Mouse (Mus musculus) hindbrain, embryonic 12.5 days (tissue): ENCODE results near the gene Mccc1. TPM values are rescaled to one million over a fixed set of nuclear protein-coding genes. Genes with fewer than 3 reads are reported as not detected.

Source experiments
- ATAC-seq: fragments of 200-750 bp; cut with Nextera tagmentation; 2 replicates; pipeline ENCODE4 v1.8.0; 2017; ENCODE audit warnings: moderate TSS enrichment; ENCODE audit not compliant: low FRiP score
- H3K27ac ChIP-seq: fragments of 300-500 bp; sonication (generic); 2 replicates; pipeline ENCODE4 v1.5.1; 2016; ENCODE audit warnings: mild to moderate bottlenecking
- H3K27me3 ChIP-seq: fragments of 300-500 bp; sonication (generic); 2 replicates; pipeline ENCODE4 v1.6.1; 2016; ENCODE audit warnings: mild to moderate bottlenecking
- H3K36me3 ChIP-seq: fragments of 300-500 bp; sonication (generic); 2 replicates; pipeline ENCODE4 v1.6.1; 2016; ENCODE audit warnings: mild to moderate bottlenecking
- H3K4me1 ChIP-seq: fragments of 300-500 bp; sonication (generic); 2 replicates; pipeline ENCODE4 v1.6.1; 2016
- H3K4me2 ChIP-seq: fragments of 300-500 bp; sonication (generic); replicated peaks from 2 replicates; pipeline ENCODE4 v1.6.1; 2016; ENCODE audit warnings: mild to moderate bottlenecking
- H3K4me3 ChIP-seq: fragments of 300-500 bp; sonication (generic); 2 replicates; pipeline ENCODE4 v1.5.1; 2016; ENCODE audit warnings: mild to moderate bottlenecking
- H3K9ac ChIP-seq: fragments of 300-500 bp; sonication (generic); 2 replicates; pipeline ENCODE4 v1.6.1; 2016; ENCODE audit warnings: mild to moderate bottlenecking, moderate library complexity
- H3K9me3 ChIP-seq: fragments of 300-500 bp; sonication (generic); replicated peaks from 2 replicates; pipeline ENCODE4 v1.6.1; 2016; ENCODE audit warnings: mild to moderate bottlenecking
- WGBS: fragments of 180-500 bp; shearing (Covaris S2); methylation state at CpG from one replicate; pipeline ENCODE4 v1.1.7; 2016; 5-methylcytosine and 5-hydroxymethylcytosine counted together
- polyA plus RNA-seq: library from polyadenylated mRNA; unstranded; fragments of >200 nt; fragmentation: Nextera tagmentation; extraction: Ambion mirVana; gene quantifications from 2 replicates; pipeline ENCODE4 v1.2.1, GENCODE M21; 2016

The Mccc1 gene
- polyA plus RNA-seq, 1 experiment from 2014 or later = 33.2 TPM

- 39% methylated on average over 7 of the region's 7 CpGs for WGBS
- no peaks in the 10 kb centered on the region for H3K9me3 ChIP-seq
- H3K36me3 ChIP-seq = no peaks in the 10 kb centered on the region
- H3K4me3 ChIP-seq = peak overlapping the region; percentile 91
- H3K27me3 ChIP-seq = no peaks in the 10 kb centered on the region
- H3K4me1 ChIP-seq = peaks cover 20% of the 10 kb centered on the region
- peak overlapping the region; percentile 78 for H3K4me2 ChIP-seq
- H3K9ac ChIP-seq = peak overlapping the region; percentile 99
- H3K27ac ChIP-seq = no peak overlapping the region
- no peak for ATAC-seq
Measured at GRCm38 (mm10) chr3:35931359-35931758, 69.1 kb downstream of the Mccc1 start.

- Histone ChIP-seq H3K9me3 (no peaks in the 10 kb centered on the region), H3K9ac (no peak overlapping the region), H3K27ac (no peak overlapping the region), H3K4me2 (no peak overlapping the region), H3K27me3 (no peaks in the 10 kb centered on the region), H3K4me1 (peaks cover 20% of the 10 kb centered on the region), H3K36me3 (no peaks in the 10 kb centered on the region), H3K4me3 (no peak overlapping the region)
- 74% methylated on average over 8 of the region's 8 CpGs for WGBS
- ATAC-seq = no peak
Measured at GRCm38 (mm10) chr3:35929831-35930230, 70.6 kb downstream of the Mccc1 start.

DNA sequence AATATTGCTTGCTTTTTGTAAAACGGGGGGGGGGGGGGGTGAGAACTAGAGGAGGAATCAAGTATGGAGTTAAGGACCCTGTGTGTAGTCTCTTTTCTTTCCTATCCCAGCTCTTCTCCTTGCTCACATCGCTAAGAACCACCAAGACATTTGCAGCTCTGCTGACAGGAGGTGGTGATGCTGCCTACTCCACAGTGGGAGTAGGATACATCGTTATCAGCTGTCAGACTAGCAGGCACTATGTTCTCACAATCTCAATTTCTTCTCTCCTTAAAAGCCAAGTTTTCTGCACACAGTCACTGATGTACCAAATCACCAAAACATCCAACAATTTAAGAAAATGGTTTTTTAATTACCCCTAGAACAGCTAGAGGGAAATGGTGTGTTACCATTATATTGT, 71.1 kb downstream of the Mccc1 start:
- Histone ChIP-seq H3K4me2 (no peak overlapping the region), H3K4me3 (no peak overlapping the region), H3K36me3 (no peaks in the 10 kb centered on the region), H3K27ac (no peak overlapping the region), H3K4me1 (peaks cover 20% of the 10 kb centered on the region), H3K27me3 (no peaks in the 10 kb centered on the region), H3K9me3 (no peaks in the 10 kb centered on the region), H3K9ac (no peak overlapping the region)
- WGBS = 83% methylated on average over 3 of the region's 3 CpGs
- no peak for ATAC-seq

- Histone ChIP-seq H3K36me3 (no peaks in the 10 kb centered on the region), H3K4me3 (no peak overlapping the region), H3K4me1 (peaks cover 7% of the 10 kb centered on the region), H3K9me3 (no peaks in the 10 kb centered on the region), H3K27me3 (no peaks in the 10 kb centered on the region), H3K9ac (no peak overlapping the region), H3K27ac (no peak overlapping the region), H3K4me2 (no peak overlapping the region)
- 91% methylated on average over 2 of the region's 2 CpGs for WGBS
- no peak for ATAC-seq
Measured at GRCm38 (mm10) chr3:35925852-35926251, 74.6 kb downstream of the Mccc1 start.

- ATAC-seq = no peak
- Histone ChIP-seq H3K4me2 (no peak overlapping the region), H3K4me3 (no peak overlapping the region), H3K27me3 (no peaks in the 10 kb centered on the region), H3K27ac (no peak overlapping the region), H3K9ac (no peak overlapping the region), H3K4me1 (peaks cover 4% of the 10 kb centered on the region; the same call in 1 of the 2 replicates), H3K9me3 (no peaks in the 10 kb centered on the region), H3K36me3 (no peaks in the 10 kb centered on the region)
- WGBS = 85% methylated on average over 3 of the region's 3 CpGs
Measured at GRCm38 (mm10) chr3:35924007-35924406, 76.5 kb downstream of the Mccc1 start.

DNA sequence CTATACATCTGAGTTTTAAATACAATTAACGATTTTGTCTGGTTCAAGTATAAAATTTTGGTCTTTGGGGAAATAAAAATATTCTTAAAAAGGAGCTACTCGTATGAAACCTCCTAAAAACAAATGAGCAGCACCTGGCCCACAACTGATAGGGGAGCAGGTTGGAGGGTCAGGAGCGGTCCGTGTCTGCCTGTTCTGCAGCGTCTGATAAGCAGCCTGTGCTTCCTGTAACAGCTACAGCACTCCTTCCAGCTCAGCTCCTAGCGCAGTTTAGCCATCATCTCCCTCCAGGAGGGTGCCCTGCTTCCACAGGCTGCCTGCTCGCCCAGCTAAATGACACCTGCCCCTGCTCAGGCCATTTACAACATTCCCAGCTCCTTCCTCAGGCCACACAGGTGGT, 77.0 kb downstream of the Mccc1 start:
- 69% methylated on average over 7 of the region's 7 CpGs for whole genome bisulfite sequencing
- Histone ChIP-seq H3K9ac (no peak overlapping the region), H3K4me1 (peaks cover 4% of the 10 kb centered on the region; the same call in 1 of the 2 replicates)

DNA sequence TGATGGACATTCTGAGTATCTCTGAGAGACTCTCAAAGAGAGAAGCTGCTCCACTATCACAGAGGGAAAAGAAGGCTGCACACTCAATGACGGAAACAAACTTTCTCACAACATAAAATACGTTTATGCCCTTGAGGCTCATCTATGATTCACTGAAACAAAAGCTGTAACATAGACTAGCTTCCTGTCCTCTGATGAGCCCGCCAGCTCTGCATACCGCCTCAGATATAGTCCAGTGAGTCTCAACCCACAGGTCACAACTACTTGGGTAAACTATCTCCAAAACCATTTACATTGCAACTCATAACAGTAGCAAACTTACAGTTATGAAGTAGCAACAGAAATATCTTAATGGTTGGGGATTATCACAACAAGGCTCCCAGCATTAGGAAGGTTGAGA, 78.0 kb downstream of the Mccc1 start:
- no peak overlapping the region for H3K27ac ChIP-seq
- H3K36me3 ChIP-seq = peaks cover 7% of the 10 kb centered on the region
- 90% methylated on average over 4 of the region's 4 CpGs for WGBS
- no peaks in the 10 kb centered on the region for H3K27me3 ChIP-seq
- no peaks in the 10 kb centered on the region for H3K9me3 ChIP-seq
- H3K4me2 ChIP-seq = no peak overlapping the region
- ATAC-seq = no peak
- H3K4me3 ChIP-seq = no peak overlapping the region
- H3K4me1 ChIP-seq = peaks cover 4% of the 10 kb centered on the region; the same call in 1 of the 2 replicates
- no peak overlapping the region for H3K9ac ChIP-seq

More for the DNA sequence above, 77.0 kb downstream of the Mccc1 start:
- H3K4me2 ChIP-seq = no peak overlapping the region
- no peak for ATAC-seq
- no peak overlapping the region for H3K4me3 ChIP-seq
- no peak overlapping the region for H3K27ac ChIP-seq
- H3K27me3 ChIP-seq = no peaks in the 10 kb centered on the region
- no peaks in the 10 kb centered on the region for H3K9me3 ChIP-seq
- H3K36me3 ChIP-seq = no peaks in the 10 kb centered on the region

- Histone ChIP-seq H3K9ac (no peak overlapping the region), H3K27ac (no peak overlapping the region), H3K9me3 (no peaks in the 10 kb centered on the region; the same call in 1 of the 2 replicates), H3K27me3 (no peaks in the 10 kb centered on the region), H3K4me1 (peaks cover 2% of the 10 kb centered on the region; the same call in 1 of the 2 replicates), H3K4me3 (no peak overlapping the region), H3K4me2 (no peak overlapping the region), H3K36me3 (peaks cover 36% of the 10 kb centered on the region)
- 87% methylated on average over 3 of the region's 3 CpGs for WGBS
- ATAC-seq = no peak
Measured at GRCm38 (mm10) chr3:35918229-35918628, 82.2 kb downstream of the Mccc1 start.

Other genes with a start within 250 kb of the Mccc1 start
- 34.0 and 39.9 TPM in 2 replicates for gene Atp11b, start 246.6 kb downstream of the Mccc1 start, polyA plus RNA-seq
- 95.3 and 95.4 TPM in 2 replicates for gene Dcun1d1, start 63.2 kb downstream of the Mccc1 start, polyA plus RNA-seq
- gene Ccdc144b, start 52.9 kb upstream of the Mccc1 start, polyA plus RNA-seq = not detected in 2 replicates
- 88.7 and 91.0 TPM in 2 replicates for gene Acad9, start 65.3 kb upstream of the Mccc1 start, polyA plus RNA-seq
- 11.7 and 11.8 TPM in 2 replicates for gene D3Ertd254e, start 150.3 kb upstream of the Mccc1 start, polyA plus RNA-seq
- gene Qrfpr, start 221.6 kb upstream of the Mccc1 start, polyA plus RNA-seq = 0.21 and 0.22 TPM in 2 replicates